Mouse (Mus musculus) embryonic facial prominence, embryonic 10.5 days (tissue): Measurements from ENCODE around the gene Sh3bgrl3. TPM values are rescaled to one million over a fixed set of nuclear protein-coding genes. Genes with fewer than 3 reads are reported as not detected.

ENCODE experiments used
- DNase-seq: peaks from one replicate; pipeline ENCODE4 v3.0.0-alpha.2; 2017; ENCODE audit warnings: low spot score
- H3K27ac ChIP-seq: fragments of 300-500 bp; sonication (generic); replicated peaks from 2 replicates; pipeline ENCODE4 v1.5.1; 2016; ENCODE audit warnings: mild to moderate bottlenecking
- H3K27me3 ChIP-seq: fragments of 300-500 bp; sonication (generic); replicated peaks from 2 replicates; pipeline ENCODE4 v1.6.1; 2016; ENCODE audit warnings: low read depth, mild to moderate bottlenecking; ENCODE audit not compliant: poor library complexity, severe bottlenecking
- H3K36me3 ChIP-seq: fragments of 300-500 bp; sonication (generic); replicated peaks from 2 replicates; pipeline ENCODE4 v1.6.1; 2016; ENCODE audit warnings: mild to moderate bottlenecking, moderate library complexity
- H3K4me1 ChIP-seq: fragments of 300-500 bp; sonication (generic); 2 replicates; pipeline ENCODE4 v1.6.1; 2016
- H3K4me3 ChIP-seq: fragments of 300-500 bp; sonication (generic); 2 replicates; pipeline ENCODE4 v1.5.1; 2016; ENCODE audit warnings: mild to moderate bottlenecking, moderate library complexity
- H3K9me3 ChIP-seq: fragments of 300-500 bp; sonication (generic); 2 replicates; pipeline ENCODE4 v1.6.1; 2016; ENCODE audit warnings: mild to moderate bottlenecking
- WGBS: fragments of 180-500 bp; shearing (Covaris S2); methylation state at CpG from one replicate; pipeline ENCODE4 v1.1.7; 2016; 5-methylcytosine and 5-hydroxymethylcytosine counted together
- polyA plus RNA-seq: library from polyadenylated mRNA; unstranded; fragments of >200 nt; fragmentation: Nextera tagmentation; extraction: Ambion mirVana; gene quantifications from 2 replicates; pipeline ENCODE4 v1.2.1, GENCODE M21; 2016

Gene Sh3bgrl3
- polyA plus RNA-seq, 1 experiment from 2014 or later: 316 TPM

- H3K36me3 ChIP-seq: no peaks in the 10 kb centered on the region
- no peak overlapping the region for H3K4me3 ChIP-seq
- H3K27ac ChIP-seq: no peak overlapping the region
- H3K4me1 ChIP-seq: peaks cover 66% of the 10 kb centered on the region
- no peaks in the 10 kb centered on the region for H3K9me3 ChIP-seq
- DNase-seq: no peak
- 90% methylated on average over 8 of the region's 8 CpGs for WGBS
- H3K27me3 ChIP-seq: no peaks in the 10 kb centered on the region
Observed at GRCm38 (mm10) chr4:134117012-134117411, 11.6 kb downstream of the Sh3bgrl3 start.

GRCm38 (mm10) chr4:134116501-134116900, 12.1 kb downstream of the Sh3bgrl3 start:
- Histone ChIP-seq H3K36me3 (no peaks in the 10 kb centered on the region), H3K27ac (no peak overlapping the region), H3K4me3 (no peak overlapping the region), H3K9me3 (no peaks in the 10 kb centered on the region), H3K4me1 (peaks cover 61% of the 10 kb centered on the region), H3K27me3 (no peaks in the 10 kb centered on the region)
- no peak for DNase-seq
- 92% methylated on average over 2 of the region's 2 CpGs for WGBS

GRCm38 (mm10) chr4:134115215-134116144, 13.1 kb downstream of the Sh3bgrl3 start:
- 86% methylated on average over 16 of the region's 16 CpGs for WGBS
- Histone ChIP-seq H3K27me3 (no peaks in the 10 kb centered on the region), H3K4me1 (peaks cover 59% of the 10 kb centered on the region), H3K9me3 (no peaks in the 10 kb centered on the region), H3K4me3 (no peak overlapping the region), H3K36me3 (no peaks in the 10 kb centered on the region), H3K27ac (no peak overlapping the region)
- no peak for DNase-seq

DNA sequence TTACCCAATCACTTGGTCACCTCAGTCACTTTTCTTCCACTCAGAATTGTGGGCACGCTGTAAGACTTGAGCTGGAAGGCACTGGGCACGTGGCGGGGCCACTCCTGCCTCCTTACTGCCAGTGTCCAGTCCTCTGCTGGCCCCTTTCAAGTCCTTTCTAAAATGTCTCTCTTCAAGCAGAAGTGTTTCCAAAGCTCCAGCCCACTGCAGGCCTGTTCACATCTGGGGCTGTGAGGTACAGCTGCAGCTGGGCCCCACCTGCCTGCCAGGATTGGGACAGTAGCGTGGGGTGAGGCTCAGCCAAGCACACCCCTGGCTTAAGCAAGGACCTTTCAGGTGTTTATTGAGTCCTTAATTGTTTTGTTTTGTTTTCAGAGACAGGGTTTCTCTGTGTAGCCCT, 14.6 kb downstream of the Sh3bgrl3 start:
- Histone ChIP-seq H3K4me1 (peaks cover 55% of the 10 kb centered on the region), H3K27ac (peak overlapping the region; percentile 49)

GRCm38 (mm10) chr4:134113356-134113994, 15.1 kb downstream of the Sh3bgrl3 start:
- DNase-seq: no peak
- Histone ChIP-seq H3K36me3 (no peaks in the 10 kb centered on the region), H3K9me3 (no peaks in the 10 kb centered on the region), H3K4me1 (peaks cover 55% of the 10 kb centered on the region), H3K27me3 (no peaks in the 10 kb centered on the region), H3K27ac (peak overlapping the region; percentile 49), H3K4me3 (no peak overlapping the region)
- 53% methylated on average over 10 of the region's 10 CpGs for WGBS

More for the DNA sequence above, 14.6 kb downstream of the Sh3bgrl3 start:
- Histone ChIP-seq H3K4me3 (no peak overlapping the region), H3K9me3 (no peaks in the 10 kb centered on the region), H3K27me3 (no peaks in the 10 kb centered on the region), H3K36me3 (no peaks in the 10 kb centered on the region)
- no peak for DNase-seq
- WGBS: 90% methylated on average over 4 of the region's 4 CpGs

DNA sequence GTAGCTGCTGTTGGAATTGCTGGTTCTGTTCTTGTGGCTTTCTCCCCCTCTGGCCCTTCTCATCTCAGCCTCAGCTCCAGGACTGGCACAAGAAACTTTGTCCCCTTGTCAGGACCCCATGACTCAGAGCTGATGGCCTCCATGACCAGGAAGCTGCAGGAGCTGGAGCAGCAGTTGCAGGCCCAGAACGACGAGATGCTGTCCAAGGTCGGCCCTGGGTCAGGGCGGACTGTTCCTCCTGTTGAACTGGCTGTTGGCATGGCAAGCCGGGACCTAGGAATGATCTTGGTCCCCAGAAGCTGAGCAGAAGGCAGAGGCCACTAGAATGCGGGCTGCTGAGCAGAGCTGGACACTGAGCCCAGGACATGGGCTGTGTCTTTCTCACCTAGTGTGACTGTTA, 16.2 kb downstream of the Sh3bgrl3 start:
- H3K27me3 ChIP-seq: no peaks in the 10 kb centered on the region
- 0 out of 2 replicates have a peak overlapping the region, but pooled peaks have one; percentile 16 for H3K27ac ChIP-seq
- DNase-seq: no peak
- no peak overlapping the region for H3K4me3 ChIP-seq
- no peaks in the 10 kb centered on the region for H3K36me3 ChIP-seq
- WGBS: 73% methylated on average over 6 of the region's 6 CpGs
- peaks cover 59% of the 10 kb centered on the region for H3K4me1 ChIP-seq
- H3K9me3 ChIP-seq: no peaks in the 10 kb centered on the region

GRCm38 (mm10) chr4:134110653-134111052, 17.9 kb downstream of the Sh3bgrl3 start:
- Histone ChIP-seq H3K27me3 (no peaks in the 10 kb centered on the region), H3K4me3 (no peak overlapping the region), H3K27ac (no peak overlapping the region), H3K9me3 (no peaks in the 10 kb centered on the region), H3K4me1 (peaks cover 60% of the 10 kb centered on the region), H3K36me3 (no peaks in the 10 kb centered on the region)
- DNase-seq: no peak
- WGBS: 48% methylated on average over 3 of the region's 3 CpGs

- Histone ChIP-seq H3K4me3 (no peak overlapping the region), H3K27me3 (no peaks in the 10 kb centered on the region), H3K27ac (no peak overlapping the region), H3K4me1 (peaks cover 48% of the 10 kb centered on the region), H3K9me3 (no peaks in the 10 kb centered on the region), H3K36me3 (no peaks in the 10 kb centered on the region)
- 35% methylated on average over 5 of the region's 5 CpGs for WGBS
- no peak for DNase-seq
Observed at GRCm38 (mm10) chr4:134108196-134108595, 20.4 kb downstream of the Sh3bgrl3 start.

DNA sequence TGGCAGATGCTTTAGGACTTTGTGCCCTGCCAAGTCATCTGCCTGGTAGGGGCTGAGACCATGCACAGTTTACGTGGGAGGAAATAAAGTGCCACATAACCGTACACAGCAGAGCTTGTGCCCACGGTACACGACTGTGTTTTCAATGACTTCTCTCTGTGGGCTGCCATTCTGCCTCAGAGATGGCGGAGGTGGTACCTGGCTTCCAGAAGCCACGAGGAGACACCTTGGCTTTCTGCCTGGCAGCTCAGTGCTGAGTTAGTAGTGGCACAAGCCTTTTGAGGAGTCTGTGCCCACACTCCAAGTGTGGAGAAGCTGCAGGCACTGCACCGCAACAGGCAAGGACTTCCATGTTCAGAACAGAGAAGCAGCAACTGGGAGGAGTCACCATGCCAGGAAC, 20.9 kb downstream of the Sh3bgrl3 start:
- Histone ChIP-seq H3K27me3 (no peaks in the 10 kb centered on the region), H3K36me3 (no peaks in the 10 kb centered on the region), H3K4me1 (peaks cover 47% of the 10 kb centered on the region), H3K27ac (no peak overlapping the region), H3K9me3 (no peaks in the 10 kb centered on the region), H3K4me3 (no peak overlapping the region)
- DNase-seq: no peak
- WGBS: 92% methylated on average over 7 of the region's 7 CpGs

DNA sequence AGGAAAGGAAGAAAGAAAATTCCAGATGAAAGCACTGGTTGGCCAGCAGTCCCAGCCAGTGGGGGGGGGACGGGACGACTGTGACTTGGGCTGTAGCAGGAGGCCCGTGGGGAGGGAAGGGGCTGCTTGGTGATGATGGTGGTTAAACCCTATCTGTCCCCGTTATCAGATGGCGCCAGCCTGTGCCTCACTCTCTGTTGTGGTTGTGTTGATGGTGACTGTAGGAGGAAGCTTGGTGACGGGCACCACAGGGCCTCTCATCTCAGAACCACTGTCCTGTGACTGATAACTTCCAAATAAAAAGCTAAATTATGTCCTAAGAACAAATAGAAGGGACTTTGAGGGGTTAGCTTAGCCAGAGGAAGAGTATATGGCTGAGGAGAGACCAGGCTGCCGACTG, 22.5 kb downstream of the Sh3bgrl3 start:
- Histone ChIP-seq H3K9me3 (no peaks in the 10 kb centered on the region), H3K4me1 (peaks cover 43% of the 10 kb centered on the region), H3K27ac (no peak overlapping the region), H3K27me3 (no peaks in the 10 kb centered on the region), H3K36me3 (no peaks in the 10 kb centered on the region), H3K4me3 (no peak overlapping the region)
- 76% methylated on average over 7 of the region's 7 CpGs for WGBS
- DNase-seq: no peak

GRCm38 (mm10) chr4:134102742-134103119, 25.9 kb downstream of the Sh3bgrl3 start:
- Histone ChIP-seq H3K27me3 (no peaks in the 10 kb centered on the region), H3K9me3 (no peaks in the 10 kb centered on the region), H3K27ac (peak overlapping the region; percentile 81), H3K36me3 (no peaks in the 10 kb centered on the region), H3K4me1 (peaks cover 22% of the 10 kb centered on the region), H3K4me3 (peak overlapping the region; percentile 81)
- DNase-seq: no peak
- WGBS: 2% methylated on average over 21 of the region's 21 CpGs

DNA sequence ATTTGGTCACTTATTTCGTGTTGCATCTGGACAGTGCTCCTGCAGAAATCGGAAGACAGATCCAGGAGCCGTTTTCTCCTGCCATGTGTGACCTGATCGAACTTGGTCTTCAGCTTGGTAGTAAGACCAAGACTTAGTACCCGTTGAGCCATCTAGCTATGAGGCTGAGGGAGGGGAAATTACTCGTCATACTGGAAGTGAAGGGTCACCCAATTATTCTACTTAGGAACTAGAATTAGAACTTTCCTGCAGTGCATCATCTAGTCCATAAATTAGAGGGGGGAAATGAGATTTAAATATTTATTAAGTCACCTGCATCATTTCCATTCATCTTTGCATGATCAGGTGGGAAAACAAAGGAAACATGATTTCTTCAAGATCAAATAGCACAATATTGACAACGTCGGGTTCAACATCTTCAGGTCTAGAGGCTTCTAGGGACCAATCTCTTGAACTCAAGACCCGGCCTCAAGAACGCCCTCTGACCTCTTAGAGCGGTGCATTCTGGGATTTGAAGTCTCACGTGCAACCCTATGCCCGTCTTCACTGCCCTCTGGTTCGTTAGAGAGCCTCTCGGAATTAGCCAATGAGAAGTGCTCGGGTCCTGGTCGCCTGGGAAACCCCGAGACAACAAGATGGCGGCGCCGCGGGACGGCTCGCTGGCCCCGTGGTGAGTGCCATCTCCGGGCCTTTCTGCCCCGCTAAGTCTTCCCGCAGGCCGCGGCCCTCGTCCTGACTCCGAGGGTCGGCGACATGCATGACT, 26.4 kb downstream of the Sh3bgrl3 start, which contains the start of gene Ubxn11:
TSS of gene Ubxn11 (plus strand) at position 592 of the 763 bp plus-strand sequence.
- Histone ChIP-seq H3K27ac (peak within 1 kb of the TSS; percentile 81), H3K36me3 (no peaks in the 10 kb centered on the region)
- WGBS: 16% methylated on average over 34 of the region's 34 CpGs

More for the DNA sequence above, 26.4 kb downstream of the Sh3bgrl3 start, which contains the start of gene Ubxn11:
- peaks cover 18% of the 10 kb centered on the region for H3K4me1 ChIP-seq
- H3K9me3 ChIP-seq: no peaks in the 10 kb centered on the region
- no peaks in the 10 kb centered on the region for H3K27me3 ChIP-seq
- DNase-seq: peak; percentile 92
- peak within 1 kb of the TSS; percentile 81 for H3K4me3 ChIP-seq
